Mouse (Mus musculus): ENCODE data around the gene Jade3. TPM values are rescaled to one million over a fixed set of nuclear protein-coding genes. Genes with fewer than 3 reads are reported as not detected.

Gene Jade3
- polyA plus RNA-seq, 1 experiment from 2014 or later = 13.4 TPM

DNA sequence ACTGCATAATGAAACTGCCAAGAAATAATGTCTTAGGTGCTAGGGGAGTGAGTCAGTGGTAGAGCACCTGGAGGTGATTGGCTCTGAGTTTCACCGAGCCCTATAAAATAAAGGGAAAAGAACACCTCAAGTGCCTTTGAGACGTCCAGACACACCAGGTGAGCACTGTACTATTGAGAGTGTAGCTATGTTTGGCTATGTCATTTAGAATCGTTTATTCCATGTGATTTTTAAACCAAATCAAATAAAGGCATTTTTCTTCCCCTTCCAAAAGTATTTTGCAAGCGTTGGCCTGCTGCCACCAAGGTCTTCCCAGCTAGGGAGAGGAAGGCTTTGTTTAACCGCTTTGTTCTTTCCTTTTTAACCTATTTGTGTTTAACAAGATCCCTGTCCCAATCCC lies 122.1 kb downstream of the Jade3 start:
- H3K27me3 ChIP-seq (ENCODE audit: insufficient read depth, low read length) = no peaks in the 10 kb centered on the region
- 32% methylated on average over 5 of the region's 5 CpGs for WGBS
- no peak for TF ChIP-seq CTCF (IDR thresholded peaks at IDR 0.05; ENCODE audit: low read depth)
- H3K4me2 ChIP-seq = peak overlapping the region; percentile 65
- H3K4me1 ChIP-seq (ENCODE audit: insufficient read depth) = no peaks in the 10 kb centered on the region
- peak; percentile 88 for ATAC-seq (ENCODE audit: insufficient read depth)
- H3K9ac ChIP-seq = no peak overlapping the region
- H3K9me3 ChIP-seq (ENCODE audit: low read depth, low read length) = no peaks in the 10 kb centered on the region
- DNase-seq = peak; percentile 78
- H3K36me3 ChIP-seq (ENCODE audit: insufficient read depth) = no peaks in the 10 kb centered on the region
- no peak overlapping the region for H3K4me3 ChIP-seq (ENCODE audit: low read depth, low read length)
- H3K27ac ChIP-seq (ENCODE audit: low read depth) = peak overlapping the region; percentile 90

DNA sequence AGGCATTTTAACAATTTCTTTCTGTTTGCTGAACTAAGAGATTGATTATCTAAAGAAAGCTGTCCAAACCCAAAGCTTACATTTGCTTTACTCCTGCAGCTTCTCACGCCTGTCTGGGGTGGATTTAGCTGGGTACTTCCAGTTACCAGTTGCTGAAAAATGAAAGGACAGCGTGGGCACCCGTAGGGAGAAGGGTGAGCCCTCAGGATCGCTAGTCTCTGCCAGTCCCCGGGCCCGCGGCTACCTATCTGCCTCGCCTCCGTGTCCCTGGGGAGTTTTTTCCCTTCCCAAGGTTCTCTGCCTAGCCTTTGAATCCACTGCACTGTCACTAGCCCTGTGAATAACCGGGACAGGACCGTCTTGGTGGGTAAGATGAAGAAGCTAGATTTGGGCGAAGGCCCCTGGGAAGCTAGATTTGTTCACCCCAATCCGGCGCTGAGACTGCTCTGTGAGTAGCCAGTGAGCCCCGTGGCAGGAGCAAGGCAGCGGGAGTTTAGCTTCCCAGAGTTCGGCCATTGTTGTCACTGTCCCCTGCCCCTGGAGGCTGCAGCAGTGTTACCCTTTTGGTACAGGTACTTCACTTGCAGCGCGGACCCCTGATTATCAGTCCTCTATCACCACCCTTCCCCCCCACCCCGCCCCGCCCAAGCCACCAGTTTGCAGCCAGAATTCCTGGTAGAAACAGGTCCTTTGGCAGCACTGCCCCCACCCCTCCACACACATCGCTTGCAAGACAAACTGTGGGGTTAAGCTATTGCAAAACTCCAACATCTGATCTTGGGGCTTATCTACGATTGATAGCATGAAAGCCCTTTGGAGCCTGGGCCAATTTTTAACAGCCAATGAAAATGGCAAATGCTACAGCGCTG lies 122.8 kb downstream of the Jade3 start:
- 12% methylated on average over 23 of the region's 24 CpGs for WGBS
- peak; percentile 82 for ATAC-seq (ENCODE audit: insufficient read depth)

DNA sequence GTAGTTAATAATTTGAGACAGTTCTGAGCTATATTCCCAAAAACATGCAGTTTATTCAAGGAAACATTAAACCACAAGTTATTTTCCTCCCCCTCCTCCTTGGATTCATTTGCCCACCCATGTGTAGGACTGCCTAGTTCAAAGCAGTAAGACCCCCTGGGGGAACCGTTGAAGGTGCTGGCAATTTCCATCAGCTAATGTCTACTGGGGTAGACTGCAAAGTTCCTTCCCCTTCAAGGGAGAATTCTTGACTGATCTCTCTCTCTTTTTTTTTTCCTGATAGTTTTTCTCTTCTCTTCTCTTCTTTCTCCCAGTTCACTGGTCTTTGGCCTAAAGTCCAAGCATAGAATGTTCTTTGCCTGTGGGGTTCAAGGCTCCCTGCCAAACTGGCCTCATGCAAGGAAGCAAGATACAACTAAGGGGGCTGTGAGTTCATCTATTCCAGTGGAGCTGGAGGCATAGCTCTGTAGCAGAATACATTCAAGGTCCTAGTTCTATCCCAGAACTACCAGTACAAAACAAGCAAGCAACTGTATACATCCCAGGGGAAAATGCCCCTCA lies 123.5 kb downstream of the Jade3 start:
- Histone ChIP-seq H3K9ac (no peak overlapping the region), H3K27me3 (ENCODE audit: insufficient read depth, low read length) (no peaks in the 10 kb centered on the region), H3K4me2 (peak overlapping the region; percentile 65), H3K9me3 (ENCODE audit: low read depth, low read length) (no peaks in the 10 kb centered on the region), H3K36me3 (ENCODE audit: insufficient read depth) (no peaks in the 10 kb centered on the region), H3K4me3 (ENCODE audit: low read depth, low read length) (no peak overlapping the region), H3K4me1 (ENCODE audit: insufficient read depth) (no peaks in the 10 kb centered on the region), H3K27ac (ENCODE audit: low read depth) (peak overlapping the region; percentile 90; the same call in 1 of the 2 replicates)
- DNase-seq (no peak), ATAC-seq (ENCODE audit: insufficient read depth) (no peak)
- no peak for TF ChIP-seq CTCF (IDR thresholded peaks at IDR 0.05; ENCODE audit: low read depth)
- 29% methylated on average over 1 of the region's 1 CpGs for WGBS

More for the DNA sequence above, 122.8 kb downstream of the Jade3 start:
- Histone ChIP-seq H3K4me1 (ENCODE audit: insufficient read depth) (no peaks in the 10 kb centered on the region), H3K9me3 (ENCODE audit: low read depth, low read length) (no peaks in the 10 kb centered on the region), H3K27ac (ENCODE audit: low read depth) (peak overlapping the region; percentile 90), H3K4me3 (ENCODE audit: low read depth, low read length) (peak overlapping the region; percentile 28), H3K4me2 (peak overlapping the region; percentile 65), H3K9ac (peak overlapping the region; percentile 48), H3K36me3 (ENCODE audit: insufficient read depth) (no peaks in the 10 kb centered on the region), H3K27me3 (ENCODE audit: insufficient read depth, low read length) (no peaks in the 10 kb centered on the region)
- TF ChIP-seq CTCF (IDR thresholded peaks at IDR 0.05; ENCODE audit: low read depth) = no peak
- peak; percentile 43 for DNase-seq

DNA sequence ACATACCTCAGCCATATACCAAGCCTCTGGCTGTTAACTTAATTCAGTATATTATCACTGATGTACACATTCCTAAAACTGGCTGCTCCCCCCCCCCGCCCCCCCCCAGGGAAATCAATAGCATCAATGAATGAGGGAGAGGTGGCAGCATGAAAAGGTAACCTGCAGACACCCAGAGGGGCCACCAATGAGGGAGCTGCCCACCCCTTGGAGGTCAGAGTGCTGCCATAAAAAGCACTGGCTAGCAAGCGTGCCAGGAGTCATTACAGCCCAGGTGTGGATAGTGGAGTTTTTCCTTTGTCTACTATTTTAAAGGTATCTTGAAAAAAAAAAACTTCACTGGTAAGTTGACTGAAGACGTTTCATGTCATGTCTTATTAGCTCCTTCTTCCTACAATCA lies 124.0 kb downstream of the Jade3 start, which contains the start of gene Rgn:
Gene Rgn (plus strand): TSS at position 256 of the 400 bp plus-strand sequence.
- ATAC-seq (ENCODE audit: insufficient read depth) = no peak
- no peak for TF ChIP-seq CTCF (IDR thresholded peaks at IDR 0.05; ENCODE audit: low read depth)
- peak within 1 kb of the TSS; percentile 90 for H3K27ac ChIP-seq (ENCODE audit: low read depth)

DNA sequence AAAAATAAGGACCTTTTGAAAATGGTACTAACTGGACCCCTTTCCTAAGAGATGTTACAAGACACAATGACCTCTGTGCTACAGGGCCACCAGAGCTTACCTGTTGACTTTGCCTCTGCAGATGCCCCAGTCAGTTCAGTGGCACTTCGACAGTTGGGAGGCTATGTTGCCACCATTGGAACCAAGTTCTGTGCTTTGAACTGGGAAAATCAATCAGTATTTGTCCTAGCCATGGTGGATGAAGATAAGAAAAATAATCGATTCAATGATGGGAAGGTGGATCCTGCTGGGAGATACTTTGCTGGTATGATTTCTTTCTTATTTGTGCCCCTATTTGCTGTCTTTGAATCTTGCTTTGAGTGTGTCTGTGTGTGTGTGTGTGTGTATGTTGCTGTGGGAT lies 126.7 kb downstream of the Jade3 start:
- Histone ChIP-seq H3K36me3 (ENCODE audit: insufficient read depth) (no peaks in the 10 kb centered on the region), H3K9ac (no peak overlapping the region), H3K27ac (ENCODE audit: low read depth) (no peak overlapping the region), H3K27me3 (ENCODE audit: insufficient read depth, low read length) (no peaks in the 10 kb centered on the region), H3K4me1 (ENCODE audit: insufficient read depth) (no peaks in the 10 kb centered on the region), H3K4me3 (ENCODE audit: low read depth, low read length) (no peak overlapping the region), H3K9me3 (ENCODE audit: low read depth, low read length) (no peaks in the 10 kb centered on the region), H3K4me2 (no peak overlapping the region)
- DNase-seq = no peak
- WGBS = 67% methylated on average over 2 of the region's 2 CpGs
- no peak for ATAC-seq (ENCODE audit: insufficient read depth)
- TF ChIP-seq CTCF (IDR thresholded peaks at IDR 0.05; ENCODE audit: low read depth) = no peak

More for the DNA sequence above, 124.0 kb downstream of the Jade3 start, which contains the start of gene Rgn:
- Histone ChIP-seq H3K27me3 (ENCODE audit: insufficient read depth, low read length) (no peaks in the 10 kb centered on the region), H3K4me1 (ENCODE audit: insufficient read depth) (no peaks in the 10 kb centered on the region), H3K9me3 (ENCODE audit: low read depth, low read length) (no peaks in the 10 kb centered on the region), H3K9ac (no peak within 1 kb of the TSS), H3K4me3 (ENCODE audit: low read depth, low read length) (no peak within 1 kb of the TSS), H3K36me3 (ENCODE audit: insufficient read depth) (no peaks in the 10 kb centered on the region), H3K4me2 (peak within 1 kb of the TSS; percentile 65)
- DNase-seq = no peak
- WGBS = 52% methylated on average over 3 of the region's 3 CpGs

DNA sequence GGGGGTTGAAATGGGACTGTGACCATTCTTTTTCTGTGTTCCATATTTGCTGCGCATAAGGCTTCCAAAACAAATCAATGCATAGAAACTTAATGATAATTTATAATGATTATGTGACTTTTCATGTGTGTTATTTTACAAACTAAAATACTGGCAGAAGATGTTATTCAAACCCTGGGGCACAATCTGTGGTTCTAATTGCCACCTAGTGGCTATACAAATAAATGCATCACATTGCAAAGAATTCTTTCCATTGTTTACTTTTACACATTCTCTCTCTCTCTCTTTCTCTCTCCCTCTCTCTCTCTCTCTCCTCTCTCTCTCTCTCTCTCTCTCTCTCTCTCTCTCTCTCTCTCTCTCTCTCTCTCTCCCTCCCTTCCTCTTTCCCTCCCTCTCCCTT lies 136.4 kb downstream of the Jade3 start:
- Histone ChIP-seq H3K4me3 (ENCODE audit: low read depth, low read length) (no peak overlapping the region), H3K27ac (ENCODE audit: low read depth) (no peak overlapping the region), H3K36me3 (ENCODE audit: insufficient read depth) (no peaks in the 10 kb centered on the region), H3K9ac (no peak overlapping the region), H3K27me3 (ENCODE audit: insufficient read depth, low read length) (no peaks in the 10 kb centered on the region), H3K4me2 (no peak overlapping the region), H3K9me3 (ENCODE audit: low read depth, low read length) (no peaks in the 10 kb centered on the region), H3K4me1 (ENCODE audit: insufficient read depth) (no peaks in the 10 kb centered on the region)
- peak; percentile 56 for TF ChIP-seq CTCF (IDR thresholded peaks at IDR 0.05; ENCODE audit: low read depth)
- 38% methylated on average over 1 of the region's 1 CpGs for WGBS
- peak; percentile 63 for DNase-seq
- no peak for ATAC-seq (ENCODE audit: insufficient read depth)

DNA sequence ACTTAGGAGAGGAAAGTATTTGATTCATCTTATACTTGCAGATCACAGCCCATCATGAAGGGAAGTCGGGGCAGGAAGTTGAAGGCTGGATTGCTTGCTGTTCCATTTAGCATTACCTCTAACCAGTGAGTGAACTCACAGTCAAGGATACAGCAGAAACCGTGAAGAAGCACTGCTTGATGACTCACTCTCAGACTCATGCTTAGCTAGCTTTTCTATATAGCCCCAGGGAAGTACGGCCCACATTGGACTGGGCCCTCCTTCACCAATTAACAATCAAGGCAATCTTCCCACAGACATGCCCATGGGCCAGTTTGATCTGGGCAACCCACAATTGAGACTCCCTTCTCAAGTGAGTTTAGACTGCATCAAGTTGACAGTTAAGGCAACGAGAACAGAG lies 138.5 kb downstream of the Jade3 start:
- Histone ChIP-seq H3K9me3 (ENCODE audit: low read depth, low read length) (no peaks in the 10 kb centered on the region), H3K4me2 (no peak overlapping the region), H3K27ac (ENCODE audit: low read depth) (no peak overlapping the region), H3K9ac (no peak overlapping the region), H3K36me3 (ENCODE audit: insufficient read depth) (no peaks in the 10 kb centered on the region), H3K4me1 (ENCODE audit: insufficient read depth) (no peaks in the 10 kb centered on the region), H3K27me3 (ENCODE audit: insufficient read depth, low read length) (no peaks in the 10 kb centered on the region), H3K4me3 (ENCODE audit: low read depth, low read length) (no peak overlapping the region)
- TF ChIP-seq CTCF (IDR thresholded peaks at IDR 0.05; ENCODE audit: low read depth) = no peak
- DNase-seq (no peak), ATAC-seq (ENCODE audit: insufficient read depth) (no peak)
- WGBS = 70% methylated on average over 4 of the region's 4 CpGs

Other genes with a start within 250 kb of the Jade3 start
- gene Slc9a7, start 133.9 kb upstream of the Jade3 start, polyA plus RNA-seq (2014; fragmentation: Nextera tagmentation; extraction: Ambion mirVana) = 1.2 and 1.4 TPM in 2 replicates
- gene Rp2, start 61.2 kb upstream of the Jade3 start, polyA plus RNA-seq (2014; fragmentation: Nextera tagmentation; extraction: Ambion mirVana) = 21.6 and 22.9 TPM in 2 replicates
- 1.9 and 2.0 TPM in 2 replicates for gene Rgn, start 124.1 kb downstream of the Jade3 start, polyA plus RNA-seq (2014; fragmentation: Nextera tagmentation; extraction: Ambion mirVana)
- gene Rbm10, start 191.8 kb downstream of the Jade3 start, polyA plus RNA-seq (2014; fragmentation: Nextera tagmentation; extraction: Ambion mirVana) = 69.8 and 75.1 TPM in 2 replicates
- gene Ndufb11, start 191.9 kb downstream of the Jade3 start, polyA plus RNA-seq (2014; fragmentation: Nextera tagmentation; extraction: Ambion mirVana) = 243 and 245 TPM in 2 replicates
- gene Uba1, start 232.6 kb downstream of the Jade3 start, polyA plus RNA-seq (2014; fragmentation: Nextera tagmentation; extraction: Ambion mirVana) = 200 and 202 TPM in 2 replicates